Mouse (Mus musculus) limb, embryonic 13.5 days (tissue): ENCODE measurements at regions not wholly inside any gene's neighbourhood (a gene's known extent, or its start where the extent isn't known, plus 50 kb on each side); places are given as distances from the start of the nearest gene placed in this dataset.
"Not testable (repeated sequence)": the region's sequence is repeated elsewhere in the genome, so short reads cannot be mapped to it uniquely, and the experiment has no call there.

Experiments
- ATAC-seq: fragments of 200-750 bp; cut with Nextera tagmentation; 2 replicates; pipeline ENCODE4 v1.8.0; 2017; ENCODE audit warnings: low read depth, moderate number of reproducible peaks, moderate TSS enrichment; ENCODE audit not compliant: low FRiP score
- H3K27ac ChIP-seq: fragments of 300-500 bp; sonication (generic); 2 replicates; pipeline ENCODE4 v1.5.1; 2015; ENCODE audit warnings: inconsistent platforms, mild to moderate bottlenecking, moderate library complexity
- H3K27me3 ChIP-seq: fragments of 300-500 bp; sonication (generic); 2 replicates; pipeline ENCODE4 v1.6.1; 2015; ENCODE audit warnings: mild to moderate bottlenecking, inconsistent platforms
- H3K36me3 ChIP-seq: fragments of 300-500 bp; sonication (generic); 2 replicates; pipeline ENCODE4 v1.6.1; 2015; ENCODE audit warnings: inconsistent platforms, mild to moderate bottlenecking, moderate library complexity
- H3K4me1 ChIP-seq: fragments of 300-500 bp; sonication (generic); 2 replicates; pipeline ENCODE4 v1.6.1; 2015; ENCODE audit warnings: inconsistent platforms
- H3K4me2 ChIP-seq: fragments of 300-500 bp; sonication (generic); replicated peaks from 2 replicates; pipeline ENCODE4 v1.6.1; 2015; ENCODE audit warnings: inconsistent platforms, mild to moderate bottlenecking, moderate library complexity
- H3K4me3 ChIP-seq: fragments of 300-500 bp; sonication (generic); 2 replicates; pipeline ENCODE4 v1.5.1; 2015; ENCODE audit warnings: moderate library complexity, mild to moderate bottlenecking, inconsistent platforms
- H3K9ac ChIP-seq: fragments of 300-500 bp; sonication (generic); 2 replicates; pipeline ENCODE4 v1.6.1; 2015; ENCODE audit warnings: mild to moderate bottlenecking, inconsistent platforms
- H3K9me3 ChIP-seq: fragments of 300-500 bp; sonication (generic); 2 replicates; pipeline ENCODE4 v1.6.1; 2016; ENCODE audit warnings: inconsistent platforms
- WGBS: fragments of 180-500 bp; shearing (Covaris S2); methylation state at CpG from one replicate; pipeline ENCODE4 v1.1.7; 2015; 5-methylcytosine and 5-hydroxymethylcytosine counted together

- no peak for ATAC-seq
- no peak overlapping the region for H3K4me3 ChIP-seq
- H3K9ac ChIP-seq = no peak overlapping the region
- H3K4me1 ChIP-seq = no peaks in the 10 kb centered on the region
- no peak overlapping the region for H3K4me2 ChIP-seq
- no peaks in the 10 kb centered on the region for H3K9me3 ChIP-seq
- 83% methylated on average over 5 of the region's 5 CpGs for whole genome bisulfite sequencing
- H3K27ac ChIP-seq = no peak overlapping the region
- no peaks in the 10 kb centered on the region for H3K27me3 ChIP-seq
- no peaks in the 10 kb centered on the region for H3K36me3 ChIP-seq
Measured at GRCm38 (mm10) chr8:15570091-15570490, 524.2 kb upstream of the BB014433 start.

GRCm38 (mm10) chr8:15567742-15568141 lies 521.9 kb upstream of the BB014433 start:
- H3K9ac ChIP-seq = no peak overlapping the region
- H3K4me2 ChIP-seq = no peak overlapping the region
- no peaks in the 10 kb centered on the region for H3K4me1 ChIP-seq
- H3K4me3 ChIP-seq = no peak overlapping the region
- no peaks in the 10 kb centered on the region for H3K9me3 ChIP-seq
- WGBS = 79% methylated on average over 2 of the region's 2 CpGs
- no peaks in the 10 kb centered on the region for H3K36me3 ChIP-seq
- H3K27ac ChIP-seq = no peak overlapping the region
- no peak for ATAC-seq
- no peaks in the 10 kb centered on the region for H3K27me3 ChIP-seq

GRCm38 (mm10) chr8:15562310-15563296 lies 516.7 kb upstream of the BB014433 start:
- no peak overlapping the region for H3K4me2 ChIP-seq
- H3K27me3 ChIP-seq = no peaks in the 10 kb centered on the region
- H3K4me3 ChIP-seq = no peak overlapping the region
- H3K27ac ChIP-seq = no peak overlapping the region
- no peak overlapping the region for H3K9ac ChIP-seq
- no peak for ATAC-seq
- 79% methylated on average over 39 of the region's 39 CpGs for WGBS
- H3K4me1 ChIP-seq = no peaks in the 10 kb centered on the region
- H3K9me3 ChIP-seq = no peaks in the 10 kb centered on the region
- H3K36me3 ChIP-seq = no peaks in the 10 kb centered on the region

- Histone ChIP-seq H3K4me1 (no peaks in the 10 kb centered on the region), H3K36me3 (no peaks in the 10 kb centered on the region), H3K4me2 (no peak overlapping the region), H3K9ac (no peak overlapping the region), H3K27ac (no peak overlapping the region), H3K4me3 (no peak overlapping the region), H3K9me3 (no peaks in the 10 kb centered on the region), H3K27me3 (no peaks in the 10 kb centered on the region)
- WGBS = 84% methylated on average over 4 of the region's 4 CpGs
- ATAC-seq = no peak
Measured at GRCm38 (mm10) chr8:15532027-15532426, 486.1 kb upstream of the BB014433 start.

- ATAC-seq = no peak
- Histone ChIP-seq H3K36me3 (no peaks in the 10 kb centered on the region), H3K9me3 (no peaks in the 10 kb centered on the region), H3K4me2 (no peak overlapping the region), H3K4me3 (no peak overlapping the region), H3K4me1 (no peaks in the 10 kb centered on the region), H3K27ac (no peak overlapping the region), H3K27me3 (no peaks in the 10 kb centered on the region), H3K9ac (no peak overlapping the region)
- WGBS = 92% methylated on average over 3 of the region's 3 CpGs
Measured at GRCm38 (mm10) chr8:15525461-15525860, 479.6 kb upstream of the BB014433 start.

GRCm38 (mm10) chr8:15519896-15520295 lies 474.0 kb upstream of the BB014433 start:
- H3K27ac ChIP-seq, H3K27me3 ChIP-seq, H3K4me2 ChIP-seq, H3K36me3 ChIP-seq, H3K4me1 ChIP-seq, H3K4me3 ChIP-seq, ATAC-seq, H3K9ac ChIP-seq, H3K9me3 ChIP-seq: not testable (repeated sequence)
- WGBS = 65% methylated on average over 19 of the region's 19 CpGs

- WGBS = 79% methylated on average over 4 of the region's 4 CpGs
- H3K9me3 ChIP-seq = no peaks in the 10 kb centered on the region
- no peak overlapping the region for H3K4me3 ChIP-seq
- no peaks in the 10 kb centered on the region for H3K36me3 ChIP-seq
- no peak overlapping the region for H3K27ac ChIP-seq
- H3K4me1 ChIP-seq = no peaks in the 10 kb centered on the region
- no peak overlapping the region for H3K4me2 ChIP-seq
- H3K9ac ChIP-seq = no peak overlapping the region
- no peak for ATAC-seq
- no peaks in the 10 kb centered on the region for H3K27me3 ChIP-seq
Measured at GRCm38 (mm10) chr8:15500973-15501372, 455.1 kb upstream of the BB014433 start.

- no peak for ATAC-seq
- Histone ChIP-seq H3K9ac (no peak overlapping the region), H3K4me3 (no peak overlapping the region), H3K9me3 (no peaks in the 10 kb centered on the region), H3K4me1 (no peaks in the 10 kb centered on the region), H3K36me3 (no peaks in the 10 kb centered on the region), H3K27ac (no peak overlapping the region), H3K27me3 (no peaks in the 10 kb centered on the region), H3K4me2 (no peak overlapping the region)
- WGBS = 91% methylated on average over 5 of the region's 5 CpGs
Measured at GRCm38 (mm10) chr8:15497566-15497965, 451.7 kb upstream of the BB014433 start.

- no peaks in the 10 kb centered on the region for H3K9me3 ChIP-seq
- no peak overlapping the region for H3K9ac ChIP-seq
- no peak overlapping the region for H3K4me2 ChIP-seq
- no peak overlapping the region for H3K4me3 ChIP-seq
- whole genome bisulfite sequencing = 72% methylated on average over 11 of the region's 11 CpGs
- no peaks in the 10 kb centered on the region for H3K36me3 ChIP-seq
- no peaks in the 10 kb centered on the region for H3K4me1 ChIP-seq
- no peak for ATAC-seq
- no peaks in the 10 kb centered on the region for H3K27me3 ChIP-seq
- no peak overlapping the region for H3K27ac ChIP-seq
Measured at GRCm38 (mm10) chr8:15496248-15496647, 450.4 kb upstream of the BB014433 start.

- Histone ChIP-seq H3K36me3 (no peaks in the 10 kb centered on the region), H3K27ac (no peak overlapping the region), H3K4me3 (no peak overlapping the region), H3K4me2 (no peak overlapping the region), H3K4me1 (no peaks in the 10 kb centered on the region), H3K9me3 (no peaks in the 10 kb centered on the region), H3K9ac (no peak overlapping the region), H3K27me3 (no peaks in the 10 kb centered on the region)
- no peak for ATAC-seq
- WGBS = 77% methylated on average over 4 of the region's 4 CpGs
Measured at GRCm38 (mm10) chr8:15490774-15491173, 444.9 kb upstream of the BB014433 start.

- H3K9me3 ChIP-seq = no peaks in the 10 kb centered on the region
- H3K27ac ChIP-seq = no peak overlapping the region
- H3K36me3 ChIP-seq = no peaks in the 10 kb centered on the region
- 64% methylated on average over 5 of the region's 5 CpGs for WGBS
- H3K4me1 ChIP-seq = no peaks in the 10 kb centered on the region
- H3K4me3 ChIP-seq = no peak overlapping the region
- no peak overlapping the region for H3K9ac ChIP-seq
- H3K4me2 ChIP-seq = no peak overlapping the region
- no peaks in the 10 kb centered on the region for H3K27me3 ChIP-seq
- ATAC-seq = no peak
Measured at GRCm38 (mm10) chr8:15487579-15487978, 441.7 kb upstream of the BB014433 start.

- ATAC-seq = no peak
- Histone ChIP-seq H3K4me2 (no peak overlapping the region), H3K27me3 (no peaks in the 10 kb centered on the region), H3K9ac (no peak overlapping the region), H3K27ac (no peak overlapping the region), H3K9me3 (no peaks in the 10 kb centered on the region), H3K36me3 (no peaks in the 10 kb centered on the region), H3K4me3 (no peak overlapping the region), H3K4me1 (no peaks in the 10 kb centered on the region)
- WGBS = 85% methylated on average over 4 of the region's 4 CpGs
Measured at GRCm38 (mm10) chr8:15470561-15470960, 424.7 kb upstream of the BB014433 start.
